Mouse (Mus musculus): ENCODE data around the gene Usp39. TPM values are rescaled to one million over a fixed set of nuclear protein-coding genes. Genes with fewer than 3 reads are reported as not detected.
A peak's percentile ranks its signal among the peaks of the same experiment; 100 is the strongest.

The Usp39 gene
- 10 to 100 TPM; 31.4 to 36.4 TPM for total RNA-seq (2021)

GRCm38 (mm10) chr6:72345074-72345567, at the start of gene Usp39:
TSS of gene Usp39 (minus strand) at chr6:72345184.
- DNase-seq (ENCODE audit: extremely low spot score in 1 of 2, low spot score in 1 of 2): peak; percentile 88 to 89

GRCm38 (mm10) chr6:72392341-72392740, 47.4 kb upstream of the Usp39 start:
- DNase-seq (ENCODE audit: extremely low spot score in 1 of 2, low spot score in 1 of 2): no peak

DNA sequence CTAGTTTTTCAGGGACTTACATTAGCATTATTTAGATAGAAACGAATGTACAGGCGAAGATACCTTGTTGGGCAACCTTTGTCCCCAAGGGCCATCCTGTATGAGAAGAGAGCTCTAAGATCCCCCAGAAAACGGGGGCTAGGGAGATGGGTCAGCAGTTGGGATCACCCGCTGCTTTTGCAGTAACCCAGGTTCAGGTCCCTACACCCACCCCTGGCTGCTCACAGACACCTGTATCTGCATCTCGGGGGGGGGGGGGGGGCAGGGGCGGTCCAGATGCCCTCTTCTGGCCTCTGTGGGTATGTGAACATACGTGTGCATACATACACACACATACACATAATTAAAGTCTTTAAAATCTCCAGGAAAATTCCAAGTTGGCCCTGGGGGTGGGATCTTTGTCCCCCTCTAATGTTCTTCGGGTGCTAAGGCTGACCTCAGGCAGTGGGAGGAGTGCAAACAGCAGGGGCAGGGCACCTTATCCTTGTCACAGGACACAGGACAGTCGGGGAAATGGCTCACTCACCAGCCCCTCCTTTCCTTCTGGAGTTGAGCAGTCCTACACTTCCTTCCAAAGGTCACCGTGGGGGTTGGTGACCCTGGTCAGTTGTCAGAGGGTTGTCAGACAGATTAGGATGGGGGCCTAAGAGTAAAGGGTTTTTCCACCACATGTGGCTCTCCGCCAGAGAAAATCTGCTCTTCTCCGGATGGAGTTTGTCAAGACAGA, 46.0 kb upstream of the Usp39 start:
- DNase-seq (ENCODE audit: extremely low spot score in 1 of 2, low spot score in 1 of 2): no peak

- peak; percentile 31 to 40 for DNase-seq (ENCODE audit: extremely low spot score in 1 of 2, low spot score in 1 of 2)
Measured at GRCm38 (mm10) chr6:72389941-72390771, 45.2 kb upstream of the Usp39 start, which contains the start of gene Vamp8. TSS of gene Vamp8 (minus strand) at chr6:72390703.

DNA sequence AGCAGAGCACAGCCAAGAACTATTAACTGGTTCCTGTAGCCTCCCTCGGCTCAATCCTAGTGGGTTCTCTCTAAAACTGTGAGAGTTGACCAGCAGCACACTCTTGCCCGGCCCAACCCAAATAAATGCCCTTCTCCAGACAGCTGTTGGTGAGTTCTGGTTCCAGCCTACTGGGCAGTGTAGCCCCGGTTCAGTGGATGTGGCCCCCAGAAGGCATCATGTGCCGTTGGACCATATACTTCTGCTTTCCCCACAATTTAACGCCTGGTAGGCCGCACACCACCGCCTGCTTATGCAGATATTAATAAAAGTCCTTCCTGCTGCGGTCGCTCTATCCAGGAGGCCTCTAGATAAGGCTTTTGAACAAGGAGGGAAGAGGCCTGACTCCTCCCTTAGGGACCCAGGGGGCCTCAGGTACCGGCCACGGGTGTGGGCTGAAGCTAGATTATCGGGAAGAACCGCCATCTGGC, 44.5 kb upstream of the Usp39 start:
- DNase-seq (ENCODE audit: extremely low spot score in 1 of 2, low spot score in 1 of 2): peak; percentile 13 to 20

DNA sequence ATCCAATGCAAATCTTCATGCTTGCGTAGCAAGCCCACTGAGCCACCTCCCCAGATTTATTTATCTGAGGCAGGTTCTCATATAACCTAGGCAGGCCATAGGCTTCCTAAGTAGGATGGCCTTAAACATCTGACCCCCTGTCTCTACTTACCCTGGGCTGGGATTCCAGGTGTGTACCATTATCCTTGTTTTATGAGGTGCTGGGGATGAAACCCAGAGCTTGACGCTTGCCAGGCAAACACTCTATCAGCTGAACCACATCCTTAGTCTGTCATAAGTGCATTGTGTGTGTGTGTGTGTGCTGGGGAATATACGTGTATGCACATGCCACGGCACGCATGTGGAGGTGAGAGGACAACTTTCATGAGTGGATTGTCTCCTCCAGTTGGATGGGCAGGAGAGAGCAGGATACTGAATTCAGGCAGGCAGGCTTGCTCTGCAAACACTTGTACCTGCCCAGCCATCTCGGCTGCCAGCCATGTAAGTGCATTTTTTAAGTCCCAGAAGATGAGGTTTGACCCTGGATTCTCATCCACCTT, 43.9 kb upstream of the Usp39 start:
- no peak for DNase-seq (ENCODE audit: extremely low spot score in 1 of 2, low spot score in 1 of 2)

DNA sequence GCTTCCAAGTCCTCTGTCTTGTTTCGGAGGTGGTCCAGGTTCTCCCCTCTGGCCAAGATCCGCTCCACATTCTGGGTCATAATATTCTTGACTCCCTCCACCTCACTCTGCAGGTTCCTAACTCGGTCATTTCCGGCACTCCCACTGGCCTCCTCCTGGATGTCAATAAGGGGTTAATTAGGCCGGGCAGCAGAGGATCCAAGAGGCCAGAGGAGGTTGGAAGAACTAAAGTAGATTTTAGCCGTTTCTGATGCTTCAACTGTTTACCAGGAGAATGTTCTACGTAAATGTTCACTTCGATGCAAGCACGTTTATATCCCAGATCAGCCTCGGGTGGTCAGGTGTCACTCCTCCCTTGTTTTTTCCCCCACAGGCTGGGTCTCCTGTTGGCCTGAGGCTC, 43.3 kb upstream of the Usp39 start:
- DNase-seq (ENCODE audit: extremely low spot score in 1 of 2, low spot score in 1 of 2): no peak

GRCm38 (mm10) chr6:72387816-72388215, 42.8 kb upstream of the Usp39 start:
- no peak for DNase-seq (ENCODE audit: extremely low spot score in 1 of 2, low spot score in 1 of 2)

- no peak for DNase-seq (ENCODE audit: extremely low spot score in 1 of 2, low spot score in 1 of 2)
Measured at GRCm38 (mm10) chr6:72386561-72386960, 41.6 kb upstream of the Usp39 start.

- no peak for DNase-seq (ENCODE audit: extremely low spot score in 1 of 2, low spot score in 1 of 2)
Measured at GRCm38 (mm10) chr6:72385258-72385657, 40.3 kb upstream of the Usp39 start.

DNA sequence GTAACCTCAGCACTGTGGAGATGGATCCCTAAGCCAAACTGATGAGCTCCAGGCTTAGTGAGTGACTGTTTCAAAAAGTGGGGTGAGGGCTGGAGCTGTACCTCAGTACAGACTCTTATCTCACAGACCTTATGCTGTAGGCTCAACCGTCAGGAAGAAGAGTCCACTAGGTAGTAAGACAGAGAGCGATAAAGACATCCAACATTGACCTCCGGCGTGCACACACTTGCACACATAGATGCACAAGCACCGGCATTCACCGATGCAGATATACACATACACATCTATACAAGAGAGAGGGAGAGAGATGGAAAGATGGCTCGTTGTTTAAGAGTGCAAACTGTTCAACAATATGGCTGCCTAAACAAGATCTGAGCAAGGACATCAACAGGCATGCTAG, 39.0 kb upstream of the Usp39 start:
- DNase-seq (ENCODE audit: extremely low spot score in 1 of 2, low spot score in 1 of 2): no peak

DNA sequence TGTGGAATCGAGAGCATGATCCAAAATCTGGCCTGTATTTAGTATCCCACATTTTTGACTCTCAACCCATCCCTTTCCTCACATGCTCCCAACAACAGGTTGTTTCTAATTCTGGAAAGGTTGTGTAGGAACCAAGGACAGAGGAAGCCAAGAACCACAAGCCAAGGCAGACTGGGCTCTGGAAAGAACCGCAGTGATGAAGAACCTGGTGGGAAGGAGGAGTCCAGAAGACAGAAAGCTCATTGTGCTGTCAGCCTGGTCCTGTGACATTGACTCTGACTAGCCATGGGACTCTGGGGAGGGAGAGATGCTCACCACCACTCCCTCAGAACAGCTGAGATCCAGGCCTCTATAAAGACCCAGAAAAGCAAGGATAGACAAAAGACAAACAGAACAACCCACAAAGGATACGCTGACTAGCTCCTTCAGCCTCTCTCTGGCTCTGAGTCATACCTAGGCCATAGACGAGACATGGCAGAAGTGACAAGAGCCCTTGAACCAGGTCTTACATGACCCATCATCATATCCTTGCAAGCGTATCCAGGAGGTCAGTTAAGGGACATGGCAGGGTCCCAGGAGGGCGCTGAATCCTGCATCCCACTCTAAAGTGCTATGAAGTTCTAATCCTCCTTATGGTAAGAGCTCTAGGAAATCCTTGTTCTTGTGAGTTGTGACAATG, 38.3 kb upstream of the Usp39 start:
- no peak for DNase-seq (ENCODE audit: extremely low spot score in 1 of 2, low spot score in 1 of 2)

DNA sequence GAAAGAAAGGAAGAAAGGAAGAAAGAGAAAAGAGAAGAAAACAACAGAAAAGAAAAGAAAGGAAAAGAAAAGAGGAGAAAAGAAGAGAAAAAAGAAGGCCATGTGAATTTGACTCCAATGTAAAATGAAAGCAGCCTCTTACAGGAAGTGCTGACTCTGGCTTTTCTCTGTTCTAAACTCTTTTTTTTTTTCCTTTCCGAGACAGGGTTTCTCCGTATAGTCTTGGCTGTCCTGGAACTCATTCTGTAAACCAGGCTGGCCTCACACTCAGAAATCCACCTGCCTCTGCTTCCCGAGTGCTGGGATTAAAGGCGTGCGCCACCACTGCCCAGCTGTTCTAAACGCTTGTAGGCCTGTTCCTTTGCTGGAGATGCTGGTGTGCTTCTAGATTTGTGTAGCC, 37.5 kb upstream of the Usp39 start:
- no peak for DNase-seq (ENCODE audit: extremely low spot score in 1 of 2, low spot score in 1 of 2)

DNA sequence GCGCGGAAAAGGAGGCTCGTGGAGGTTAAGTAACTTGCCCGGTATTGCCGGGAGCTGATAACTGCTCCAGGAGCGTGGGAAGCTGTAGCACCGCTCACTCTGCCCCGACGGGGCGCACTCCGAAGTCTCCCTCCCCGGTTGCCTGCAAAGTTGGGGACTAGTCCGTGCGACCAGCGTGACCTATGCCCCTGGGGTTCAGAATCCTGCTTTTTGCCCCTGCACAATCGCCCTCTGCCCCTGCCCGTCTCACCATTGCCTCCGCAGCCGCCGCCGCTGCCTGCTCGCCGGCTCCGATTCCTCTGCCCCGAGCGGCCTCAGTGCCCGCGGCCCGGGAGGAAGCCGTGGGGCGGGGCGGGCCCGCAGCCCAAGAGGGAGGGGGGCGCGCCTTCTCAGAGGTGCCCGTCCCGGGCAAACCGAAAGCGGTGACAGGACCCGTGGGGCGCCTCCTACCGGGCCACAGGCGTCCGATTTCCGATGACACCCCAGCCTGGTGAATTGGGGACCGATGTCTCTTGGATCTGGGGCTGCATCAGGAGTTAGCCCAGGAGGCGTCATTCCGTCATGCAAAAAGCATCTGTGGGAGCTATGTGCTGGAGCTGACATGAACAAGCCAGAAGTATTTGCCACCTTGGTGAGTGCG, 35.3 kb upstream of the Usp39 start, which contains the start of gene Vamp5:
Gene Vamp5, minus strand, starts transcription at position 338 of the 640 bp plus-strand sequence.
- DNase-seq (ENCODE audit: extremely low spot score in 1 of 2, low spot score in 1 of 2): peak in 1 of 2 experiments; percentile 40

DNA sequence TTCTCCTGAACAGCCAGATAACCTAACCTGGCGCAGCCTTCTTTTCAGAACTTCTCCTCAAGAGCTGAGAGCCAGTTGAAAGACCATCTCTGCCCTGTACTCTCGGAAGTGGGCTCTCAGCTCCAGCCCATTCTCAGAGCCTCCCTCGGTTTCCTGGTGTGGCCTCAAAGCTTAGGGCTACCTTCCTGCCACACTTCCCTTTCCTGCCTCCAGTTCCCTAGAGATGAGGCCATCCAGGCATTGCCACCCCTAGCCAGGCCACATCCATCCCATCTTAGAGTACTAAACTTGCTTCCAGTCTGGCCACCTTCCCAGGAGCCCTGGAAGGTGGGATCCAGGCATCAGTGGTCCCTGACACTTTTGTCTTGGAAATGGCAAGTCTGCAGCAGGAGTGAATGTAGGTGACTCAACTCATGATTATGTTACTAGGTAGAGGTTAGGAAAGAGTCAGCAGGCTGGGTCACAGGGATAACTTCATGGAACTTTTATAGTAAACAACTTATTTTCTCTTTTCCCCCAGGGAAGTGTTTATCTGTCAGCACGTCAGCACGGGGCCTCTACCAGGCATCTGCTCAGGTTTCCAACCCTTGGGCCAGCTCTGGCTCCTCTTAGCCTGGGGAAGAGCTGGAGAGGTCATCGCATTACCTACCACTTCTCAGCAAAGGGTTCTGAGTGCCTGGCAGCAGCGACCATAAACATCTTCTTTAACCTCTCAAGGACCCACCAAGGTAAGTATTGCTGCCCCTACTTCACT, 34.6 kb upstream of the Usp39 start:
- no peak for DNase-seq (ENCODE audit: extremely low spot score in 1 of 2, low spot score in 1 of 2)

- DNase-seq (ENCODE audit: extremely low spot score in 1 of 2, low spot score in 1 of 2): no peak
Measured at GRCm38 (mm10) chr6:72378510-72379234, 33.7 kb upstream of the Usp39 start.

DNA sequence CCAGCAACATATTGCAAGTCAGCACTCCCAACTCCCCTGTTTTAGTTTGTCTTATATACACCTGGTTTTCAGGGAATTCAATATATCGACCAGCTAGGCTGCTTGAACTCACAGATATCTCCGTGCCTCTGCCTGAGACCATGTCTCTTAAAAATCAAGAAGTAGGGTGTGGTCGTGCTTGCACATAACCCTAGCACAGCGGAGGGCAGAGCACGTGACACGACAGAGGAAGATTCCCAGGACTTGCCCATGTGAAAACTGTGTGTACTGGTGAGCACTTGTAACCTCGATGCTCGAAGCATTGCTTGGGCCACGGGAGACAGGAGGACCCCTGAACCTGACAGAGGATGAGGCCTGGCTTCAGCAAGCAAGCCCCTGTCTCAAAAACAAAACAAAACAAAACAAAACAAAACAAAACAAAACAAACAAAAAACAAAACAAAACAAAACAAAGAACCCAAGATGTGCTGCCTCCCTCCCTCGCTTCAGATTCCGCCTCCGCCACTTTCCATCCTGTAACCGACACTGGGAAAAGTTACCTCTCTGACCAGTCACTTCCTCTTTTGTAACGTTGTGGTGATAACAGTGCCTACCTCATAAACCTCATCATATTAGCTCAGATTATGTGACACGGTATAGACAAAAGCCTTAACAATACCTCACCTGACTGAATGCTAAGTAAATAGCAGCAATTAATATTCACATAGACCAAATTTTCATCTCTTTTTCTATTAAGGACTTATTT, 30.0 kb upstream of the Usp39 start:
- no peak for DNase-seq (ENCODE audit: extremely low spot score in 1 of 2, low spot score in 1 of 2)

DNA sequence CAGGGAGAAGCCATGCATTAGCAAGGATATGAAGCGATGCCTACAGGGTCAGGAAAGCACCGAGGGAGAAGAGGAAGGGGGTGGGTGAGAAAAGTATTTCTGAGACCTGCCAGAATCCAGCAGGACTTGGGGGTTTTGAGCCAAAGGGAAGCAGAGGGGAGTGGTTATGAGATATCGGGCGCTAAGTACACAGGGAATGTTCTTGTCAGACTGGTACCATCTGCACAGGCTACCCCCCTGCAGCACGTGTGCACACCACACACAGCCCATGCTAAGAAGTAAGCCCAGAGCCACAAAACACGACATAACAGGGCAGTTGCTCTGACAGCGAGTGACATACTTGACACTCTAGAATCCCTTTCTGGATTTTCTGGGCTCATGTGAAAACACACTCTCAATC, 29.2 kb upstream of the Usp39 start:
- DNase-seq (ENCODE audit: extremely low spot score in 1 of 2, low spot score in 1 of 2): no peak

All from layer of hippocampus, postnatal 25 days (tissue).